Comparison of ENCODE assay signal across 10 mouse cellular contexts in the genomic region with DNA sequence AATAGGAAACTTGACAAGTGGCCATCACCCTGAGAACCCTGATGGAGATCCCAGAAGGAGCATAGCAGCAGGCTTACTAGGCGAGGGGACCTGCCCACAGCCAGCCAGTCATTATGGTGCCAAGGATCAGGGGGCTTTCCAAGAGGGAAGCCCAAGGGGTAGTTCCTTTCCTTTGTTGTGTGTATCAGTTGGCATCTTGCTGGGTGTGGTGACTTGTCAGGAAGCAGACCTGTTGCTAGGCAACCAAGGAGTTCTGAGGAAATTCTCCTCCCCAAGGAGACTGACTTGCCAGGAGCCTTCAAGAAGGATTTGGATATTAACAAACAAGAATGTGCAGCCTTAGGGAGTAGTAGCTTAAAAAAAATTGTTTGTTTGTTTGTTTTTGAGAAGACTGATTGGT. TPM values are rescaled to one million over a fixed set of nuclear protein-coding genes. Genes with fewer than 3 reads are reported as not detected.
A peak's percentile ranks its signal among the peaks of the same experiment; 100 is the strongest.
DNase-seq lines count a peak whose midpoint lies in the region; ATAC-seq and TF ChIP-seq lines count a peak whose summit lies in the region.
"Had no signal": no experiment of that assay in that cellular context is flagged by ENCODE, and none has a peak within 500 bp of the region (broad histone marks: within the 10 kb centered on the region; RNA-seq: fewer than 3 reads in every experiment).

No protein-coding gene starts in this region.

- H3K4me2 ChIP-seq in heart, embryonic 12.5 days, result no peak overlapping the region
- no peak overlapping the region for H3K4me2 ChIP-seq in midbrain, embryonic 14.5 days (ENCODE audit: low read length)
- no peak overlapping the region for H3K4me2 ChIP-seq in embryonic facial prominence, embryonic 15.5 days (replicated peaks)
- H3K4me2 ChIP-seq: hindbrain, embryonic 12.5 days had no signal

- no peak overlapping the region for H3K9ac ChIP-seq in heart, embryonic 12.5 days
- no peak overlapping the region for H3K9ac ChIP-seq in midbrain, embryonic 14.5 days (replicated peaks; ENCODE audit: low read length)
- H3K9ac ChIP-seq in embryonic facial prominence, embryonic 15.5 days, result no peak overlapping the region
- H3K9ac ChIP-seq: hindbrain, embryonic 12.5 days had no signal

- 73% methylated on average over 1 of the region's 1 CpGs for WGBS in heart, embryonic 12.5 days
- 43% methylated on average over 1 of the region's 1 CpGs for WGBS in midbrain, embryonic 14.5 days
- WGBS in midbrain, embryonic 10.5 days, result 72% methylated on average over 1 of the region's 1 CpGs
- 42% methylated on average over 1 of the region's 1 CpGs for WGBS in embryonic facial prominence, embryonic 15.5 days

- no peak for TF ChIP-seq CTCF in layer of hippocampus, adult 2 months (conservative IDR thresholded peaks at IDR 0.05)

- no peaks in the 10 kb centered on the region for H3K4me1 ChIP-seq in heart, embryonic 12.5 days (replicated peaks)
- no peaks in the 10 kb centered on the region for H3K4me1 ChIP-seq in midbrain, embryonic 14.5 days (ENCODE audit: control insufficient read depth, insufficient read depth, low read length)
- peaks cover 3% of the 10 kb centered on the region for H3K4me1 ChIP-seq in midbrain, embryonic 10.5 days
- H3K4me1 ChIP-seq in embryonic facial prominence, embryonic 15.5 days, result no peaks in the 10 kb centered on the region
- H3K4me1 ChIP-seq: hindbrain, embryonic 12.5 days had no signal

- DNase-seq in heart, adult 11 months, result peak; percentile 97
- peak; percentile 72 for DNase-seq in midbrain, embryonic 14.5 days
- no peak for DNase-seq in midbrain, embryonic 10.5 days (ENCODE audit: low spot score)
- peak; percentile 42 for DNase-seq in naive thymus-derived CD4-positive, alpha-beta T cell, adult 2 months (ENCODE audit: low read depth)
- no peak for DNase-seq in layer of hippocampus, adult 2 months (ENCODE audit: low spot score in 2 of 2)
- DNase-seq in urinary bladder, postnatal 10 days (ENCODE audit: low spot score), result no peak

- ATAC-seq in heart, embryonic 12.5 days (ENCODE audit: insufficient number of reproducible peaks, low FRiP score), result no peak
- ATAC-seq in midbrain, embryonic 14.5 days (ENCODE audit: low FRiP score, low TSS enrichment), result no peak
- ATAC-seq in embryonic facial prominence, embryonic 15.5 days (ENCODE audit: insufficient number of reproducible peaks, low FRiP score, low TSS enrichment, low read depth), result peak; percentile 29; the same call in 1 of the 2 replicates

- H3K36me3 ChIP-seq in heart, embryonic 12.5 days, result no peaks in the 10 kb centered on the region
- no peaks in the 10 kb centered on the region for H3K36me3 ChIP-seq in midbrain, embryonic 14.5 days (ENCODE audit: control insufficient read depth, insufficient read depth, low read length)
- H3K36me3 ChIP-seq in midbrain, embryonic 10.5 days, result no peaks in the 10 kb centered on the region
- no peaks in the 10 kb centered on the region for H3K36me3 ChIP-seq in embryonic facial prominence, embryonic 15.5 days
- H3K36me3 ChIP-seq: hindbrain, embryonic 12.5 days had no signal

- H3K27me3 ChIP-seq in heart, embryonic 12.5 days (replicated peaks), result no peaks in the 10 kb centered on the region
- H3K27me3 ChIP-seq in midbrain, embryonic 14.5 days (ENCODE audit: control insufficient read depth, insufficient read depth, low read length), result no peaks in the 10 kb centered on the region
- no peaks in the 10 kb centered on the region for H3K27me3 ChIP-seq in midbrain, embryonic 10.5 days (ENCODE audit: low read depth, poor library complexity, severe bottlenecking)
- H3K27me3 ChIP-seq in embryonic facial prominence, embryonic 15.5 days, result no peaks in the 10 kb centered on the region
- H3K27me3 ChIP-seq: hindbrain, embryonic 12.5 days had no signal

- H3K27ac ChIP-seq in heart, embryonic 12.5 days (ENCODE audit: poor library complexity, severe bottlenecking), result no peak overlapping the region
- no peak overlapping the region for H3K27ac ChIP-seq in midbrain, embryonic 14.5 days (replicated peaks; ENCODE audit: low read depth, low read length)
- H3K27ac ChIP-seq in midbrain, embryonic 10.5 days (replicated peaks), result no peak overlapping the region
- no peak overlapping the region for H3K27ac ChIP-seq in embryonic facial prominence, embryonic 15.5 days (replicated peaks)
- H3K27ac ChIP-seq in layer of hippocampus, adult 2 months, result no peak overlapping the region
- H3K27ac ChIP-seq: hindbrain, embryonic 12.5 days had no signal

- no peak overlapping the region for H3K4me3 ChIP-seq in heart, embryonic 12.5 days
- H3K4me3 ChIP-seq in midbrain, embryonic 14.5 days (replicated peaks; ENCODE audit: low read depth, low read length), result no peak overlapping the region
- H3K4me3 ChIP-seq in midbrain, embryonic 10.5 days, result no peak overlapping the region
- H3K4me3 ChIP-seq in embryonic facial prominence, embryonic 15.5 days (replicated peaks), result no peak overlapping the region
- no peak overlapping the region for H3K4me3 ChIP-seq in layer of hippocampus, adult 2 months
- H3K4me3 ChIP-seq: hindbrain, embryonic 12.5 days; megakaryocyte, embryonic 14.5 days had no signal

- peaks cover 22% of the 10 kb centered on the region for H3K9me3 ChIP-seq in heart, embryonic 12.5 days (replicated peaks)
- H3K9me3 ChIP-seq in midbrain, embryonic 14.5 days (ENCODE audit: control insufficient read depth, low read length), result 0 out of 2 replicates have a peak, but pooled peaks cover 13% of the 10 kb centered on the region
- peaks cover 17% of the 10 kb centered on the region; the same call in 1 of the 2 replicates for H3K9me3 ChIP-seq in midbrain, embryonic 10.5 days (replicated peaks)
- H3K9me3 ChIP-seq in embryonic facial prominence, embryonic 15.5 days (replicated peaks), result no peaks in the 10 kb centered on the region

RNA-seq across cellular contexts. Expression of a gene that starts 25.7 kb away (rescaled TPM):
- polyA plus RNA-seq in heart, embryonic 12.5 days (2016; fragmentation: Nextera tagmentation; extraction: Ambion mirVana), result 1.2 and 2.5 TPM in 2 replicates
- 0.46 and 0.86 TPM in 2 replicates for polyA plus RNA-seq in midbrain, embryonic 14.5 days (2014; fragmentation: Nextera tagmentation; extraction: Ambion mirVana)
- polyA plus RNA-seq in midbrain, embryonic 10.5 days (2016; fragmentation: Nextera tagmentation; extraction: Ambion mirVana), result 0.31 and 0.34 TPM in 2 replicates
- polyA plus RNA-seq in embryonic facial prominence, embryonic 15.5 days (2015; fragmentation: Nextera tagmentation; extraction: Ambion mirVana), result 15.4 and 17.9 TPM in 2 replicates
- total RNA-seq in layer of hippocampus, adult 2 months (2021), result not detected

Comparison
In these comparisons a context has a peak if more than half of its experiments do, and no peak if none do; other contexts are left out.
1. DNase-seq: peak in heart, adult 11 months (single experiment), midbrain, embryonic 14.5 days (single experiment) and naive thymus-derived CD4-positive, alpha-beta T cell, adult 2 months (single experiment); none in midbrain, embryonic 10.5 days (single experiment), layer of hippocampus, adult 2 months (0 of 2) and urinary bladder, postnatal 10 days (single experiment).